ENCODE assay signal across 12 mouse cellular contexts in the genomic region with DNA sequence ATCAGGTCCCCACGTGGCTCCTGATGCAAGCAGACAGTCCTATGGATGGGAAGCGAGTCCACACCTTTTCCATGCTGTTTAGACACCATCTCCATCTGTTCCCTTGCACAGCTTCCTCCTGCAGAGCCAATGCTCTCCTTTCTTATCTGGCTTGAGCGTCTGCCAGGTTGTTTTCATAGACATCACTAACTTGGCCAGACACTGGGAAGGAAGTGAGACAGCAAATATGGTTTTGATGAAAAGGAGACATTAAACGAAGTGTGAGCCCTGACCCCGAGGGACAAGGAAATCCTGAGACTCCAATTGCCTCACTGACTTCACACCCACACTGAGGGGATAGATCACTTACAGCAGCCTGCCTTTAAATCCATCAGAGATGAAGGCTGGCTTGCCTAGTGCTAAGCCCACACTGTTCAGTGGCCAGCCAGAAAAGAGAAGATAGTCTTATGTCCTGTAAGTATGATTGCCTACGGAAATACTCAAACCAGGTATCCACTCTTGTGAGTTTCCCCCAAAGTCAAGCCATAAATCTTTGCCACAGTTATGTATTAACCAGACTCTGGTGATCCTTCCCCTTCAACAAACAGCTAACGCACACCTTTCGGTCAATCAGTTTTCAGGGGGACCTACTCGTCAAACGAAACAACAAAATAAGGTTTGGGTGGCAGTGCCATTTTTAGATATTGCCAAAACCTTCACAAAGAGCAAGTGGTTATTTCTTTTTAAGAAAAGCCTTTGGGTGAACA.
DNase-seq lines count a peak whose midpoint lies in the region; ATAC-seq and TF ChIP-seq lines count a peak whose summit lies in the region.
"Had no signal": no experiment of that assay in that cellular context is flagged by ENCODE, and none has a peak within 500 bp of the region (broad histone marks: within the 10 kb centered on the region; RNA-seq: fewer than 3 reads in every experiment).

No protein-coding gene starts in this region.

- H3K4me3 ChIP-seq in heart, embryonic 10.5 days = no peak overlapping the region
- no peak overlapping the region for H3K4me3 ChIP-seq in lung, embryonic 15.5 days
- H3K4me3 ChIP-seq in lung, adult 2 months (replicated peaks; ENCODE audit: extremely low read depth, low read depth, low read length) = no peak overlapping the region
- no peak overlapping the region for H3K4me3 ChIP-seq in midbrain, embryonic 15.5 days
- H3K4me3 ChIP-seq: forebrain, embryonic 13.5 days; neural tube, embryonic 12.5 days had no signal

- peak; percentile 20 to 26 for DNase-seq in heart, postnatal 10 days
- no peak for DNase-seq in heart, embryonic 10.5 days (ENCODE audit: low spot score)
- DNase-seq in lung, adult 2 months = no peak
- DNase-seq in kidney, postnatal 10 days = peak; percentile 36
- DNase-seq in right cerebral cortex, adult 2 months (ENCODE audit: low spot score in 2 of 2) = peak; percentile 23 to 39
- DNase-seq in urinary bladder, postnatal 36 days (ENCODE audit: low spot score in 2 of 2) = no peak
- DNase-seq: spleen, adult 18-20 months had no signal

- H3K27me3 ChIP-seq in heart, embryonic 10.5 days (ENCODE audit: insufficient read depth, poor library complexity, severe bottlenecking) = no peaks in the 10 kb centered on the region
- H3K27me3 ChIP-seq in lung, embryonic 15.5 days = no peaks in the 10 kb centered on the region
- H3K27me3 ChIP-seq in midbrain, embryonic 15.5 days (replicated peaks) = no peaks in the 10 kb centered on the region
- H3K27me3 ChIP-seq: forebrain, embryonic 13.5 days; neural tube, embryonic 12.5 days had no signal

- peak; percentile 64; the same call in 1 of the 2 replicates for ATAC-seq in lung, embryonic 15.5 days (ENCODE audit: borderline replicate concordance, extremely low read depth, low FRiP score, low TSS enrichment)
- no peak for ATAC-seq in midbrain, embryonic 15.5 days (replicated peaks)
- ATAC-seq: forebrain, embryonic 13.5 days had no signal

- peaks cover 9% of the 10 kb centered on the region for H3K4me1 ChIP-seq in heart, embryonic 10.5 days
- H3K4me1 ChIP-seq in lung, embryonic 15.5 days = peaks cover 13% of the 10 kb centered on the region
- H3K4me1 ChIP-seq in lung, adult 2 months (ENCODE audit: control insufficient read depth, insufficient read depth, low read length) = peaks cover 4% of the 10 kb centered on the region; the same call in 1 of the 2 replicates
- no peaks in the 10 kb centered on the region for H3K4me1 ChIP-seq in midbrain, embryonic 15.5 days
- H3K4me1 ChIP-seq: neural tube, embryonic 12.5 days had no signal

- H3K9me3 ChIP-seq in heart, embryonic 10.5 days = no peaks in the 10 kb centered on the region
- H3K9me3 ChIP-seq in lung, embryonic 15.5 days = no peaks in the 10 kb centered on the region
- no peaks in the 10 kb centered on the region for H3K9me3 ChIP-seq in midbrain, embryonic 15.5 days
- H3K9me3 ChIP-seq: forebrain, embryonic 13.5 days; neural tube, embryonic 12.5 days had no signal

- intact Hi-C loops in heart, postnatal 10 days (cut with DNase I) = no loop called here

- 68% methylated on average over 10 of the region's 10 CpGs for WGBS in heart, embryonic 10.5 days
- WGBS in lung, embryonic 15.5 days = 46% methylated on average over 10 of the region's 10 CpGs
- WGBS in lung, adult 2 months = 42% methylated on average over 10 of the region's 10 CpGs
- 87% methylated on average over 10 of the region's 10 CpGs for WGBS in midbrain, embryonic 15.5 days

- TF ChIP-seq POLR2A in lung, adult 2 months (IDR thresholded peaks at IDR 0.05; ENCODE audit: borderline replicate concordance, extremely low read depth, low read depth, low read length) = no peak

- no peaks in the 10 kb centered on the region for H3K36me3 ChIP-seq in heart, embryonic 10.5 days
- no peaks in the 10 kb centered on the region for H3K36me3 ChIP-seq in lung, embryonic 15.5 days
- H3K36me3 ChIP-seq in midbrain, embryonic 15.5 days (replicated peaks) = no peaks in the 10 kb centered on the region
- H3K36me3 ChIP-seq: neural tube, embryonic 12.5 days had no signal

- H3K4me2 ChIP-seq in lung, embryonic 15.5 days = no peak overlapping the region
- H3K4me2 ChIP-seq in midbrain, embryonic 15.5 days = no peak overlapping the region
- H3K4me2 ChIP-seq: forebrain, embryonic 13.5 days; neural tube, embryonic 12.5 days had no signal

- no peak overlapping the region for H3K9ac ChIP-seq in lung, embryonic 15.5 days
- H3K9ac ChIP-seq in midbrain, embryonic 15.5 days = no peak overlapping the region
- H3K9ac ChIP-seq: forebrain, embryonic 13.5 days; neural tube, embryonic 12.5 days had no signal

- no peak for TF ChIP-seq CTCF in lung, adult 2 months (IDR thresholded peaks at IDR 0.05; ENCODE audit: insufficient read depth, low read length)

- no peak overlapping the region for H3K27ac ChIP-seq in heart, embryonic 10.5 days
- H3K27ac ChIP-seq in lung, embryonic 15.5 days = no peak overlapping the region
- H3K27ac ChIP-seq in midbrain, embryonic 15.5 days = no peak overlapping the region
- H3K27ac ChIP-seq: forebrain, embryonic 13.5 days; macrophage; neural tube, embryonic 12.5 days had no signal

Comparison
In these comparisons a context has a peak if more than half of its experiments do, and no peak if none do; other contexts are left out.
1. DNase-seq: peak in heart, postnatal 10 days (2 of 2), kidney, postnatal 10 days (single experiment) and right cerebral cortex, adult 2 months (2 of 2); none in heart, embryonic 10.5 days (single experiment), lung, adult 2 months (single experiment) and urinary bladder, postnatal 36 days (0 of 2).